Mouse (Mus musculus) stomach, postnatal 0 days (tissue): Measurements from ENCODE around the gene Actl7b.

ENCODE experiments used
- CTCF ChIP-seq: IDR thresholded peaks from 2 replicates; pipeline ENCODE4 v1.5.1; 2016; ENCODE audit warnings: antibody characterized with exemption, low read depth, mild to moderate bottlenecking, moderate library complexity
- EP300 ChIP-seq: optimal IDR thresholded peaks from 2 replicates; pipeline ENCODE3; 2016; ENCODE audit warnings: antibody characterized with exemption

- no peak for TF ChIP-seq CTCF
- no peak for TF ChIP-seq EP300
Observed at GRCm38 (mm10) chr4:56740611-56741010, 632 bp downstream of the Actl7b start.
